Mouse (Mus musculus) cerebellum, postnatal 4 days (tissue): ENCODE data around the gene Dlk2.
A peak's percentile ranks its signal among the peaks of the same experiment; 100 is the strongest.

ENCODE experiments used
- DNase-seq, 2 experiments: peaks; one replicate each; pipeline ENCODE4 v3.0.0; 2022; ENCODE audit warnings: low spot score in 2 of 2, mixed read lengths in 1 of 2

The Dlk2 gene

DNA sequence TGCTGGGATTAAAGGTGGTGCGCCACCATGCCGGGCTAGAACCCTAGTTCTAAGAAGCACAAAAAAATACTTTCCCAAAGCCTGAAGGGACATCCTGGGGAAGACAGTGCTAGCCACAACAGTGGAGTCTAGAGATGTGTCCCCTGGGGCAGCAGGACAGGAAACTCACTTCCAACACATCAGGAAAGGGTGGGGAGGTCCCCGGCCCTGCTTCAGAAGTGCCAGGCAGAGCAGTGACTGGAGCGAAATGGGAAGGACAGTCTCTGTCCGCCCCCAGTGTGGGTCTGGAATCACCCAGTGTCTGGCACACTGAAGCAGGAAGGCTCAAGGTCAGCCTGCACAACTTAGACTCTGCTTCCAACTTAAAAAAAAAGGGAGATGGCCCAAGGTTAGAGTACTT, 24.5 kb upstream of the Dlk2 start:
- no peak for DNase-seq

DNA sequence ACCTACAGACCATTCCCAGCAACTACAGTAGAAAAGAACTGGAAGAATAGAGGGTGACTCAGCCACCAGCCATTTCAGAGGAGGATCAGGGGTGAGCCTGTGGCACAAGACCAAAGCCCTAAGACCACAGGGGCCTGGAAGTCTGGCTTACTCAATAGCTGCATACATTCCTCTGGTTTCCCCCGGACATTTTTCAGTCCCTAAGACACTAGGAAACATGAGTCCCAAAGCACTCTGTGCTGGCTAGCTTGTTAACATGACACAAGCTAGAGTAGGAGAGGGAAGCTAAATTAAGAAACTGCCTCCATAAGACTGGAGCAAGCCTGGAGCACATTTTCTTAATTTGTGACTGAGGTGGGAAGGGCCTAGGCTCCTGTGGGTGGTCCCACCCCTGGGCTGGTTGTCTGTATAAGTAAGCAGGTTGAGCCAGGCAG, 23.4 kb upstream of the Dlk2 start:
- DNase-seq, result no peak

DNA sequence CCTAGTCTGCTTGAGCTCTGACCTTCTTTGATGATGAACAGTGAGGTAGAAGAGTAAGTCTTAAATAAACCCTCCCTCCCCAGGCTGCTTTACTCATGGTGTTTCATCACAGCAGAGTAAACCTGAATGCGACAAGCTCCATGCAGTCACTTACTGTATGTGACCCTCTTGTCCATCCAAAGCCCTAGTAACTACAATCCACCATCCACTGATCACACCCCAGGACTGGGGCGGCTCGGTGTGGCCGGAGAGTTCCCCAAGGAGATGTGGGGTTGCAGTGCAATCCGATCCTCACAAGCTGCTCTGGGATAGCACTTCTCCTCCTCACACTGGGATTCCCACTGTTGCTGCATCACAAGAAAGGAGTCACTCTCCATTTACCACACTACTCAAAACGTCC, 22.8 kb upstream of the Dlk2 start:
- DNase-seq, result no peak

DNA sequence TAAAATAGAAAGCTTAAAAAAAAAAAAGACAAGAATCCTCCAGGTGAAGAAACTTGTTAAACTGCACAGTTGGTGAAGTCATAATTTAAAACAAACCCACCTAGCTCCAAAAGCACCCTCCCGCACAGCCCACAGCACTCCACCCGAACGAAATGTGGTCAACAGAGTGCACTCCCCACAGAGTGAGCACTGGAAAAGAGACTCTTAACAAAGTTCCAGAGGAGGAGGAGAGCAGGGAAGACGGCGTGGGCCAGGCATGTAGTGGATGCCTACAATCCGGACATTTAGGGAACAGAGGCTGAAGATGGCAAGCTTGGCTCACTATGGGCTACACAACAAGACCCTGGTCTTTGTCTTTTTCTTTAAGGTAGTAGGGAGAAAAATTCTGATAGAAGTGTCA, 22.2 kb upstream of the Dlk2 start:
- no peak for DNase-seq

DNA sequence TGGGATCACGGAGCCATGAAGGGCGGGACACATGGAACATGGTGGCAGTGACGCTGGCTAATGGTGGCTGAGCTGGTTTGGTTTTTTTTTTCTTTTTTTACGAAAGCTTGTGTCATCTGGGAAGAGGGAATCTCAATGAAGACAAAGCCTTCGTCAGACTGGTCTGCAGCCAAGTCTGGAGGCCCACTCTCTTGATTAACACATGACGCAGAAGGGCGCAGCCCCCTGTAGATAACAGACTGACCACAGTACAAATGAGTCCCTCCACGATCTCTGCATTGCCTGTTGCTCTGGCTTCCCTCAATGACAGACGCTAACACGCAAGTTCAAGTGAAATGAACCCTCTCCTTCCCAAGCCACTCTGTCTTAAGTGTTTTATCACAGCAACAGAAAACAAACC, 21.7 kb upstream of the Dlk2 start:
- no peak for DNase-seq

DNA sequence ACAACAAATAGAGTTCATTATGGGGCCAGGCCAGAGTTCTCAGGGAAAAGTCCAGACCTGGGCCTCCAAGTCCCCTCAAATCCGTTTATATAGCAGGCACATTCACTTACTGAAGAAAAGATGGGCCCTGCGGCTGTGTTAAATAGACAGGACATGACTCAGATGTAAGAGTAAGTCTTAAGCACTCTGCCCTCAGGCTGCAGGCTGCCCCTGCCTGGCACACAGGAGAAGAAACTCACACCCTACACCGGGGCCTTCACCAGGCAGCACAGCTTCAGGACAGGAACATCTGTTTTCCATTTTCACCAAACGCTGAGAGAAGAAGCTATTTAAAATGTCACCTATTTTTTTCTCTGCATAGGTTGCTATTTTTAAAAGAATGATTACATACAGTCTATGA, 19.6 kb upstream of the Dlk2 start:
- no peak for DNase-seq

DNA sequence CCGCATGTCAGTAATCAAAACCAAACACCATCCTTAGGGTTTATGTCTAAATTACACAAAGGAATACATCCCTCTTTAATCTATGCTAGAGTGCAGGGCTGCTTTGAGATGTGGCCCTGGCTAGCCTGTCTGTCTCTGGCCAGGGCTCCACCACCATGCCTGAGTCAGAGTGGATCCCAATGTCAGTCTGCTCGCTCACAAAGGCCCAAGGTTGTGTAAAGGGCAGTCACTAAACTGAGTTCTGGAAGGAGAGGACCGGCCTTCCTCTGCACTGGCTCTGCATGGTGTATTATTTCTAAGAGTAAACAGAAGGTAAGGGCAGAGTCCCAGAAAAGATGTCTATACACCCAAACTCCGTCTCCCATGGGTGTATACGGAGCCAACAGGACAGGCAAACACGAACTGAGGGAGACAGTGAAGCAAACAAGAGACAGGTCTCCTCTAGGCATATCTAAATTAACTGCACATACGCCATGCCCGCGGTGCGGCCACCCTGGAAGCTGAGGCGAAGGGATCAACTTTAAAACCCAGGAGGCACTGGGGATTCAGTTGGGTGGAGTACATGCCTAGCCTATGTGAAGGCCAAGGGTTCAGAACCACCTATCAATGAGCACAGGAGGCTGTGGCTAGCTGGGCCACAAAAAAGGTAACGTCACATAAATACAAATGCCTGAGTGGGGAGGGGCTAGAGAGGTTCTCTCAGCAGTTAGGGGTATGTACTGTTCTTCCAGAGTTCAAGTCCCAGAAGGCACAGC, 19.0 kb upstream of the Dlk2 start:
- no peak for DNase-seq

DNA sequence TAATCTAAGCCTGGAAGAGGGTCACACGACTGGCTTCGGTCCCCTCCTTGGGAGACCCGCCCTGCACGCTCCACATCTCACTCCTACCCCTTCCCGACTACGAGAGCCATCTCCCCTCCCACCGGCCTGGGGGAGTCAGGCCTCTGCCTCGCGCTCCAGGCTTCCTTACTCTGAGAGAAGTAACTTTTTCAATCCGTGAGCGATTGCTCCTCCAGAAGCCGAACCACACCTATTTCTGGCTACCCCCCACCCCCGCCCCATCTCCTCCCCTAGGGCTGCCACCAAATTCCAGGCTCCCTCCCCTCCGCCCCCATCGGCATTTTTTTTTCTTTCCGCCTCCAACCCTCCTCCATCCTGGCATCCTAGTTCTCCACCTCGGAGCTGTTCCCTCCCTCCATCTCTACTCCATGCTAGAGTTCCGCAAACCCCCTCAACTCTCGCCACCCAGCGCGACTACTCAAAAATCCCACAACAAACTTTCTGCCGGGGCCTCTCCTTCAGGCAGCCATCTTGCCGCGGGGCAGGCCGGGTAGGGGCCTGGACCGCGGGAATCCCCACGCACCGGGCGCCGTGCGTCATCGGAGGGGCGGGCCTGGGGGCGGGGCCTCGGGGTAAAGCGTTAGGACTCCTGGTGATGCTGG, 14.6 kb upstream of the Dlk2 start, which contains the start of gene Tjap1:
Gene Tjap1 (minus strand): TSS at position 544 of the 641 bp plus-strand sequence.
- DNase-seq, result peak; percentile 70 to 87

DNA sequence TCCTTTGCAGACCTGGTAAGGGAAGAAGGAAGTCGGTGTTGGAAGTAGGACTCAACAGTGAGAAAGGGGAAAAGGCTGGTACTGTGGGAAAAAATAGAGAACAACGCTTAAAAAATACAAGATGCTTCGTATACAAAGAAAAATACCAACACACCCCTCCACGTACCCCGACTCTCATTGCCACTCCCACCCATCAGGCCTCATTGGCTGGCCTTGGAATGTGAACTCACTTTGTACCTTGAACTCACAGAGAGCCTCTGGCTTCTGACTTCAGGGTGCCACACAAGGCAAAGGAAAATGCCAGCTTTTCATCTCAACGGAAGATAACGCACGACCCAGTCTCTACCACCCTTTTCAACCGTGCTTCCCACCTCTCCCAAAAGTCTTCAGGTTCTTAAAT, 14.1 kb upstream of the Dlk2 start:
- no peak for DNase-seq

DNA sequence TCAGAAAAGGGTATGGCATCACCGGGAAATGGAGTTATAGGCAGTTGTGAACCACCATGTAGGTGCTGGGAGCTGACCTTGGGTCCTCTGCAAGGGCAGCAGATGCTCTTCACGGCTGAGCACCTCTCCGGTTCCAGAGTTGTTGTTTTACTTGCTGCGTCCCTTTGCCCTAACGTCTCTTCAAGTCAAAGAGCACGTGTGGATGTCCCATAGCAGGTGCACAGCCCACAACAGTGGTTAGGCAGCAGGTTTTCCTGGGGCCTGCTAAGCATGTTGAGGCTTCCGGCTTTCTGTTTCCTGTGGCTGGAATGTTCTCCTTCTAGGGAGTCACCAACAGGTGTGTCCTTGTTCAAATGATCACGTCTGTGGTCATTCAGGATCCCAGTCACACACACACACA, 13.3 kb upstream of the Dlk2 start:
- DNase-seq, result no peak

DNA sequence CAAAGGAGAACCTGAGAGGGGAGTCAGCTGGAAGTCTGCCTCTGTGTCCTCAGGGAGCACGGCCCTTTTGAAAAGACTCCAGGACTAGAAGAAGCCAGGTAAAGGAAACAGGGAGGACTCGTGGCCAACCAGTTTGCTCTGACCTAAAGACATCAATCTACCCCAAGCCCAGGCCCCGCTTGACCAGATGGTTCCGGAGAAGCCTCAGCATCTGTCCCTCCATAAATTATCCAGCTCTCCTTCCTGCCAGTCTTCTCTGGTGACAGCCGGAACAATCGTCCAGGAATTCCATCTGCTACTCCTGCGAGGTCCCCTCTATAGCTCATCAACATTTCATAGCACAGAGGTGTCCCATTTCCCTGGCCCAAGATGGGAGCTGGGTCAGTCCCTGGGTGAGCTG, 12.6 kb upstream of the Dlk2 start:
- no peak for DNase-seq

DNA sequence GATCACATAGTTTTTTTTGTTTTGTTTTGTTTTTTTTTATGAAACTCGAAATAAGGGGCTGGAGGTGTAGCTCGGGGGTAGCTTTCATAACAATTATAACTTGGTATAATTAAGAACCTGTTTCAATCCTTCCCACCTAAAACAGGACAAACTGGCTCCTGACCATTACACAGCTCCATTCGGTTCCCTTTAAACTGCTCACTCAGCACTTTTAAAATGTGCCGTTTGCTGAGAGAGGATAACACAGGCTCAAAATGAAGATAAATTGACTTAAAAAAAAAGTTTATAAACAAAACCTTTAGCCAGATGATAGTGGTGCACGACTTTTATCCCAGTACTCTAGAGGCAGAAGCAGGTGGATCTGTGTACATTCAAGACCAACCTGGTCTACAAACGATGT, 11.8 kb upstream of the Dlk2 start:
- DNase-seq, result no peak

DNA sequence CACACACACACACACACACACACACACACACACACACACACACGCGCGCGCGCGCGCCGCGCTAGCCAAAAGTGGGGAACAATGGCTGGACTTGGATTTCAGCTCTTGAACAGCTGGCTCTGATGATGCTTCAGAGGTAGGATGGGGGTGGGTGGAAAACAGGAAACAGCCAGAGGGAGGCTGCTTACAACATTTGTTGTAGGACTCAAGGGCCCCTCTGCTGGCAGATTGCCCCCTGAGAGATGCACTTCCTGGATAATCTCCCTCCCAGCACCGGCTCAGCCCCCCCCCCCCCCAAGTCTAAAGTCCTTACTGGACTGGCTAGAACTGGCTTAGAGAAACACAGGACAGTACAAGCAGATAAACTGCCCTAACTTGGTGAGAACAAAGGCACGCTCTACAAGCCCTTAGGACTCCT, 9.5 kb upstream of the Dlk2 start:
- no peak for DNase-seq

DNA sequence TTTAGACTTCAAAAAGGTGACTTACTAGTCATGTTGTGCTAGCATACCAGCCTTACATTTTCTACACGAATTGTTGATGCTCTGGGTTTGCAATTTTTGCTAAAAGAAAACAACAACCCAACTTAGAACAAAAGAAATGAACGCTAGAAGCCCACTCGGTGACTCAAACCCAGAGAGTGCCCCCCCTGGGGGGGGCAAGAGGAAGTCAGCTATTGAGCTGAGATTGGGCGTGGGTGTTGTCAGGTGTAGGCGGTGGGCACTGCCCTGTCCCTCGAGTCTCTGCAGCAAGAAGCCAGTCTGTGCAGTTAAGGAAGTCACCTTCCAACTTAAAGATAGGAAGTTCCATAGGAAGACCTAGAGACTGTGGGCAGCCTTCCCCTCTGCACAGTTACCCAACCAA, 620 bp upstream of the Dlk2 start:
- no peak for DNase-seq

DNA sequence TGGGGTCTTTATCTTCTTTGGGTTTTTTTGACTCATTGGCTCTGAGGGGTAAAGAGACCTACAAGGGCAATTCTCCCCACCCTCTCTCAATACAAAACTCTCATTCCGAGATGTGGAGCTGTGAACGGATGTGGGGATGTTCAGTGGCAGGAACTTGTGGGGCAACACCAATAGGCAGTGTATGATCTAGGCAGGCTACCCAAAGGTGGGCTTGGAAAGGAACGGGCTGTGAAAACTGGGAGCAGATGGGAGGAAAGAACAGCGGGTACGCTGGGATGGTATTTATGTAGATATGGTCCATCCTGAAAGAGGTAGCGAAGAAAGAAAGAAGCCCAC, 225 bp upstream of the Dlk2 start:
- no peak for DNase-seq

DNA sequence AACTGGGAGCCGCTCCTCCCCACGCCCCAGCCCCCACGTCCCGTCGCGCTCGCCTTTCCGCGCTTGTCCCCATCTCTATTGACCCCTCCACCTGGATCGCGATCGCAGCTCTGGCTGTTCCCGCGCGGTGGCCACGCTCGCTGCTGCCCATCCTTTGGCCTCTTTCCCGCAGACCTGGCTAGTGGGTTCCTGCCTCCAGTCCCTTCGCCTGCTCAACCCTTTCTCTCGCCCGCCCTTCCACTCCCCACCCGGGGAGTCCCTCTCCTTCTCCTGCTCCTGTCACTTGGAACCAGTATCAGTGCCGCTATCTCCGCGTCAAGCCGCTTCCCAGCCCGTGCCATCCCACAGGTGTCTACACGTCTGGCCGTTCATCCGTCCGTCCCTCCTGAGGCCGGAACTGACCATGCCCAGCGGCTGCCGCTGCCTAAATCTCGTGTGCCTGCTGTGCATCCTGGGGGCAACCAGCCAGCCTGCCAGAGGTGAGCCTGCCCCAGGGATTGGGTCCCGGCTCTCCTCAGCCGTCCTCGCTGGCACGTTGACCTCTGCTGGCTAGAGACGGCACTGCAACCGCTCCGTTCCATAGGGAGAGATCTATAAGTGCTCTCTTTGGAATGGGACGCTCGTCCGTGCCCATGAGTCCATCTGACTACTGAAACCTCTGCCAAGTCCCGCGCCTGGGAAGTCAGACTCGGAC, 1.1 kb downstream of the Dlk2 start:
- peak; percentile 75 to 86 for DNase-seq

DNA sequence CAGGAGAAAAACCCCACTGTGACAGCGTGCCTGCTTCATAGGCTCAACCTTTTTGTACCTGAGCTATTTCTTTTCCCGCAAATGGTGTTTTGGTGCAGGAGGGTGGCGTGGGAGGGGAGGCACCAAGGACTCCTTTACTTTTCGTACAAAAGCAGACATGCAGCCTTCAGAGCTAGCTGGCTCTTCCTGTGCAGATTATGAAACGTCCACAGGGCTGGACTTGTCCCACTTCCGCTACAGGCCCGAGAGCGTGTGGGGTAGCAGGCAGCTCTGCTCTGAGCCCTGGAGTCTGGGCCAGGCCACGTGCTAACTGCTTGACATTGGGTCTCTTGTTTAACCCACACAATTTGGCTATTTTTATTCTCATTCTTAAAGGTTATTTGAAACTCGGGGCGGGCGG, 4.7 kb downstream of the Dlk2 start:
- no peak for DNase-seq

DNA sequence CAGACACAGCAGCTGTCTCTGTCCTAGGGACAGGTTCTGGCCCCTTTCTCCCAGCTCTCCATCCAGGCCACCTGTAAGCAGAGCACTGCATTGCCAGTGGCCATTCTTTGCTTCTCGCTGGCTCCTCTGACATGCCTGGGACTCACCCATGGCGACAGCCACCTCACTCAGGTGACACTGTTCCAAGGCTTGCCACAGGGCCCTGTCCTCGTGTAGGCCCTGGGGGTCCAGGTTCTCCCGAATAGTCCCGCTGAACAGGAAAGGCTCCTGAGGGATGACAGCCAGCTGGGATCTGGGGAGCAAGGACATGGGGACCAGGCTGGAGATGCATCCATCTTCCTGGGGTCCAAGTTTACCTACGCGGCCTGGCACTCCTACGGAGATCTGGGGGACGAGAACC, 7.0 kb downstream of the Dlk2 start:
- DNase-seq, result no peak

DNA sequence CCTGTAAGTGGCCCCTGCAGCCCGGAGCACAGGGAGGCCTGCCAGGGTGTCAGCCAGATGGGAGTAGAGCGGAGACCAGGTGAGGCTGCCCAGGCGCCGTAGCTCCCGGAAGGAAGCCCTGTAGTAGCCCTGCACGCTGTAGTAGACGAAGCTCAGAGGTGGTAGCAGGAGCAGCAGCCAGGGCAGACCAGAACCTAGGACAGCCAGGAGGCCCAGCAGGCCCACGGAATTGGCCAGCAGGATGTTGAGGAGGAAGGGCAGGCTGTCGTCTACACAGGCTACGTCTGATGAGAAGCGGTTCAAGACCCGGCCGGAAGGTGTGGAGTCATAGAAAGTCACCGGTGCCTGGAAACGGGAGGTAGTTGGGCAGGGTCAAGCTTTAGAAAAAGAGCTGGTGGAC, 9.7 kb downstream of the Dlk2 start:
- no peak for DNase-seq

DNA sequence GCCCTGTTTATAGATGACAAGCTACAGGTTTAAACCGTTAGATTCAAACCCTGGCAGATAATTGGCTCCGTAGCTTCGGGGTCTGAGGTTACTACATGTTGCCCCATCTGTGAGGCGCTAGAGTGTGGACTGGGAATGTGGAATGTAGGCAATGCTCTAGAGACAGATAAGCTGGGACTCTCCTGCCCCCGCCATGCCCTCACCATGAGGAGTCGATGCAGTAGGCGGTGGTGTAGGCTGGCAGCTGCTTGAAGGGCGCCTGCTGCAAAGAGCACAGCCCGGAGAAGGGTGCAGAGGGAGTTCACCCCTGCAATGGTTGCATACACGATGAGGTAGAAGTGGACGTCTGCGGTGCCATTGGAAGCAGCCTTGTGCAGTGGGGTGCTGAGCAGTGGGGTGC, 12.6 kb downstream of the Dlk2 start:
- DNase-seq, result no peak

DNA sequence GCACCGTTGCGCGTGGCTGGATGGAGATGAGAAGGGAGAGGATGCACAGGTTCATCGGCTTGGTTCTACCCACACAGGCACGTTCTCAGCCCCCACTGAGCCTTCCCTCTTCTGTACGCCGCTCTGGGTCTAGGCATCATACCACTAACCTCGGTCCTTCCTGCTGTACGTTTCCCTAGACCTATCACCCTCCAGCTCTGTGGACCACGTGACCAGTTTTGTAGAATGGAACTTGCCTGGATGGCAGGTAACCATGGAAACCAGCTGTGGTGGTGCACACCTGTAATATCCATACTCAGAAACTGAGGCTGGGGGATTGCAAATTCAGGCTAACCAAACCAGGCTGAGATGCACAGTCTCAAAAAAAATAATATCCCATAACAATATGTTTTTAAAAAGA, 13.3 kb downstream of the Dlk2 start:
- no peak for DNase-seq

DNA sequence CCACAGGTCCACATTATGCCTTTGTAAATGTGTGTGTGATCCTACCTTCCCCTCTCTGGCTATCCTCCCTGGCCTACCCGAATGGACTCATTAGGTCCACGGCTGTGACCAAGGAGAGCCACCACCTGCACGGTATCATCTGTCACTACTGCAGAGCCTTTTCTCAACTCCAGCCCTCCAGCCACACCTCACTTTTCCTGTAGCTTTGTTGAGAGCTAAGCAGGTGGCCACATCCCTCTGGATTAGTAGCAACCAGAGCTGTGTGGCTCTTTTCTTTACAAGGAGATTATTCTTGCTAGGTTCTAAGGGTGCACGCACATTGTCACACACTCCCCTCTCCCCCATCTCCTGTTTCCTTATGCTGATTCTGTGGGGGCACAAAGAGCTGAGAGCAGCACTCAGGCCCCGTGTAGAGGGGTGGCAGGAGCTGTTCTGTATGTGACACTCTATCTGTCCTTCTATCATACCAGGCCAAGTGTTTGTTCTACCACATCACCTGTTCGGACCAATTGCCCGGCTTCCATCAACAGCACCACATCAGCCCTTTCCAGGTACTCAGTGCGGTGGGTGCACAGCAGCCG, 16.0 kb downstream of the Dlk2 start:
- no peak for DNase-seq

DNA sequence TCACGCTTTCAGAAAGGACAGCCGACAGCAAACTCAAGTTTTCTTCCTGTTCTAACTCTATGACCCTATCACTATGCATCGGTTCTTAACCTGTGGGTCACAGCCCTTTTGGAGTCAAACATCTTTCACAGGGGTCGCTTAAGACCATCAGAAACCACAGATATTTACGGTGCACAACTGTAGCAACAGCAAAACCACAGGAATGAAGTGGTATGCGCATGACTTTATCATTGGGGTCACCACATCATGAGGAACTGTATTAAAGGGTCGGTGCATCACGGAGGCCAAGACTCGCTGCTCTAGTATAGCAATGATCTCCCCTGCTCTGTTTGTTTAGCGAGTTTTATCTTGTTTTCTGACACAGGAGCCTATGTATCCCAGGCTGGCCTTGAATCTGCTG, 18.6 kb downstream of the Dlk2 start:
- no peak for DNase-seq
